Mouse (Mus musculus): ENCODE results near the gene 2210011C24Rik. TPM values are rescaled to one million over a fixed set of nuclear protein-coding genes. Genes with fewer than 3 reads are reported as not detected.

The 2210011C24Rik gene
- total RNA-seq (2021): 1 to 10 TPM; 1.7 to 2.0 TPM
- long read RNA-seq, experiment 1, partial matches to known transcripts: 1 of 4 reads
- long read RNA-seq, experiment 1, other reads (novel, unspliced or antisense): 1 of 4 reads
- long read RNA-seq, experiment 2, partial matches to known transcripts: 1 of 2 reads
- long read RNA-seq, experiment 2, other reads (novel, unspliced or antisense): 0 of 2 reads

GRCm38 (mm10) chr8:84011705-84012498 is at the start of gene 2210011C24Rik:
Gene 2210011C24Rik, minus strand, starts transcription at chr8:84012171.
- DNase-seq: no peak

DNA sequence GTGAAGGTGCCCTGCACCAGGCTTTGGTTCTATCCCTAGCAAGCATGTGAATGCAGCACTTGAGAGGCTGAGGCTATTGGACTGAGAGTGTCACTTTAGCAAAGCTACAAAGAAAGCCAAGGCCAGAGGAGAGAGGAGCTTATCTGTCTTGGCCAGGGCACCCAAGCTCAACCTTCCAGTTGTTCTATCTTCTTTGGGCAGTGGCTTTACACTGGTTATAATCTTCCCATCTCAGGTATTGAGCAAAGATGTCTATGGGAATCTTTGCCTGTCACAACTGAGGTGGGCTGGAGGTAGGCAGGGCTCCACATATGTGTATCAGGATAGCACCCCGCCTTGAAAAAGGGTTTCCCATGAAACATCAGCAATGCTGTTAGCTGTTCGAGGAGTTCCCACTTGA is 48.3 kb upstream of the 2210011C24Rik start:
- DNase-seq: no peak

DNA sequence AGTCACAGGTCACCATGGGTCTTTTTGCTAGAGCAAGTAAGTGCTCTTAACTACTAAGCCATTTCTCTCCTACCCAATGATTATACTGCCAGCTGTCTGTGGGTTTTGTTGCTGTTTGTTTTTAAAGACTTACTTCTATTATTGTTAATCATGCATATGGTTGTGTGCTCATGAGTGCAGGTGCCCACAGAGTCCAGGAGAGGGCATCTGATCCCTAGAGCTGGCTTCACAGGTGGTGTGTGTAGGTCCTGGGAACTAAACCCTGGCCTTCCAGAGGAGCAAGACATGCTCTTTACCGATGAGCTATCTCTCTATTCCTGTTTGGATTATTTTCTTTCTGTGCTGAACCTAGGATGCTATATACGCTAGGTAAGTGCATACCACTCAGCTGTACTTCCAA is 47.3 kb upstream of the 2210011C24Rik start:
- DNase-seq: no peak

- no peak for DNase-seq
These were observed 45.9 kb upstream of the 2210011C24Rik start for GRCm38 (mm10) chr8:84057827-84058226.

- no peak for DNase-seq
These were observed 41.3 kb upstream of the 2210011C24Rik start for GRCm38 (mm10) chr8:84053229-84053628.

GRCm38 (mm10) chr8:84052746-84053145 is 40.8 kb upstream of the 2210011C24Rik start:
- no peak for DNase-seq

- no peak for DNase-seq
These were observed 36.2 kb upstream of the 2210011C24Rik start for GRCm38 (mm10) chr8:84048171-84048570.

GRCm38 (mm10) chr8:84046505-84046904 is 34.5 kb upstream of the 2210011C24Rik start:
- DNase-seq: no peak

DNA sequence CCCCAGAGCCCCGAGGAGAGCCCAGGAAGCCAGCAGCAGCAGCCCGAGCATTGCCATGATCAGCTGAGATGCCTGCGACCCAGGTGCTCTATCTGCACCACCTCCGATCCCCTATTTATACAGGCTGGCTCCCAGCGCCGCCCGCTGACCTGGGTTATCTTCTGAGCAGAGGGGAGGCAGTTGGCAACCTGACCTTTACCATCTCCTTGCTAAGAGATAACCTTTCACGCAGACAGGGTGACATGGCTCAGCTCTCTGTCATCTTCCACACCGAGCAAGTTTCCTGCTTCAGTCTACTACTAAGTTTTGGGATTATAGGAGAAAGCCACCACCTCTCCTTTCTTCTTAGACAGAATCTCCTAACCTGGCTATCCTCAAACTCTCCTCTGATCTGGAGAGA is 32.9 kb upstream of the 2210011C24Rik start, which contains the start of gene Rln3:
TSS of gene Rln3 (minus strand) at position 101 of the 400 bp plus-strand sequence.
- no peak for DNase-seq

GRCm38 (mm10) chr8:84044103-84044502 is 32.1 kb upstream of the 2210011C24Rik start:
- no peak for DNase-seq

- DNase-seq: no peak
These were observed 31.0 kb upstream of the 2210011C24Rik start for GRCm38 (mm10) chr8:84042948-84043342.

GRCm38 (mm10) chr8:84042066-84042947 is 30.3 kb upstream of the 2210011C24Rik start, which contains the start of gene Il27ra:
Gene Il27ra, minus strand, starts transcription at chr8:84042589.
- DNase-seq: peak; percentile 75

GRCm38 (mm10) chr8:84039050-84039449 is 27.1 kb upstream of the 2210011C24Rik start:
- peak; percentile 71 for DNase-seq

GRCm38 (mm10) chr8:84038015-84038414 is 26.0 kb upstream of the 2210011C24Rik start:
- no peak for DNase-seq

DNA sequence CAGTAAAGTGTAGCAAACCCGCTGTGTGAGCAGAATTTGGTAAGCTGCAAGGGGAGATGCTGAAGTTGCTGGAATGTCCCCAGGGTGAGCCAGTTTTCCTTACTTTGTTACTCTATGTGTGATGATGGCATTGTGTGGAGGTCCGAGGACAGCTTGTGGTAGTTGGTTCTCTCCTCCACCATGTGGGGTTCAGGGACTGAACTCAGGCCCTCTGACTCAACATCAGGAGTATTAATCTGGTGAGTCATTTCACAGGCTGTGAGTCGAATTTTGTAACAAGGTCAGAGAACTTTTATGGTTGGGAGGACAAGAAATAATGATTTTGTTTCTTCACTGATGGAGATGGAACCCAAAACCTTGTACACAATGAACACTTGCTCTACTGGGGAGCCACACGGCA is 20.8 kb upstream of the 2210011C24Rik start:
- no peak for DNase-seq

DNA sequence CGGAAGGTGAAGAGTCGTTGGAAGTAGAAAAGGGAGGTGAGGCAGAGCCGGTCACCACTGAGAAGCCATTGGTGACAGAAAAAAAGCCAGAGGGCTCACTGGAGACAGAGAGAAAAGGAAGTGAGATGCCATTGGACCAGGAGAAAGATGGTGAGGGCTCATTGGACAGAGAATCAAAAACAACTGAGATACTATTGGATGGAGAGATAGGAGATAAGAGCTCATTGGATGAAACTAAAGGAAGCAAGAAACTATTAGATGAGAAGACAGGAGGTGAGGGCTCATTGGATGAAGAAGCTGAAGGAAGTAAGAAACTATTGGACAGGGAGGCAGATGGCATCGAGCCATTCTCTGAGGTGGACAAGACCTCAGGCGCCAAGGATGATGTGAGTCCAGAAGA is 17.3 kb upstream of the 2210011C24Rik start:
- DNase-seq: no peak

GRCm38 (mm10) chr8:84027449-84027848 is 15.5 kb upstream of the 2210011C24Rik start:
- no peak for DNase-seq

DNA sequence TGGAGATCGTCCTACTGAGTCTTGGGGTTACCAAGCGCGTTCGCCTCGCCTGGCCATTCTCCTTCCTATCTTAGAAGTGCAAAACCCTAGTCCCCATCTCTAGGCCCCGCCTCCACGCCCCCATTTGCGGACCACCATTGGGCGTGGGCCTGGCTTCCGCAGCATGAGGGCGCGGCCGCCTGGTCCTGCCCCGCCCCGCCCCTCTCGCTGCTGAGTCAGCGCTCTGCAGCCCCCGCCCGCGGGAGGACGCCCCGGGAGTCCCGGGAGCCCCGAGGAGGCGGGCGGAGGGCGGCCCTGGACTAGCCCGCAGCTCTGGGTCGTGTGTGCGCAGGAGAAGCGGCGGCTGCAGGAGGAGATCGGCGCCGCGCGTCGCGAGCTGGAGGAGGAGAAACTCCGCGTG is 13.9 kb upstream of the 2210011C24Rik start:
- DNase-seq: peak; percentile 65

DNA sequence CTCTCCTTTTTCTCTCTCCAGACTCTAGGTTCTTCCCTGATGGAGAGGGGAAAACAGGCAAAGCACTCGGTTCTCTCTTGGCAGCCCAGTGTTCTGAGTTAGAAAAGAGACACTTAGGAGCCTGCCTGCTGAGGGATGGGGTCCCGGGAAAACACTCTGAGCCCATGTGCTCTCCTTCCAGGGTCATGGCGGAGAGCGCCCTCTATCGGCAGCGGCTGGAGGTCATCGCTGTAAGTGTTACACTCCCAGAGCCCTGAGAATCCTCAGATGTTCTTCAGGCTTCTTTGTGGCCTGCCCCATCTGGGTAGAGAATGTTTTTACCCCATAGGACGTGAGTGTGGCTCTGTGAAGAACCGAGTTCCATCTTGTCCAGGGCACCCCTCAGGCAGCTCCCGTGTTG is 12.2 kb upstream of the 2210011C24Rik start:
- peak; percentile 80 for DNase-seq

DNA sequence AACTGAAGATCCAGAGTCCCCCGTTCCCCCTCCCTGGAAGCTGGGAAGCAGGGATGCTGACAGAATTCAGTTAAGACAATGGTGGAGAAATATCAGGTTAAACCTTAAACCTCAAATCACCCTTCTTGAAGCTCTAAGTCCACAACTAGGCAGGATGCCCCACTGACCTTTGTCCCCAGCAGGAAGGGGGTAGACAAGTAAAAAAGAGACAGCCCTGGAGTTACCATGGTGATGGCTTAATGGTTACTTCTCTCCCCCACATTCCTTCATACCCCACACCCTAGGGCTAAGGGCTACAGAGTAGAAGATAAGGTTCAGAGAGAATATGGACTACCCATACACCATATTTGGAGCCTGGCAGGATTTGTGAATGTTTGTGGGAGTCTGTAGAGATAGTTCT is 11.7 kb upstream of the 2210011C24Rik start:
- no peak for DNase-seq

DNA sequence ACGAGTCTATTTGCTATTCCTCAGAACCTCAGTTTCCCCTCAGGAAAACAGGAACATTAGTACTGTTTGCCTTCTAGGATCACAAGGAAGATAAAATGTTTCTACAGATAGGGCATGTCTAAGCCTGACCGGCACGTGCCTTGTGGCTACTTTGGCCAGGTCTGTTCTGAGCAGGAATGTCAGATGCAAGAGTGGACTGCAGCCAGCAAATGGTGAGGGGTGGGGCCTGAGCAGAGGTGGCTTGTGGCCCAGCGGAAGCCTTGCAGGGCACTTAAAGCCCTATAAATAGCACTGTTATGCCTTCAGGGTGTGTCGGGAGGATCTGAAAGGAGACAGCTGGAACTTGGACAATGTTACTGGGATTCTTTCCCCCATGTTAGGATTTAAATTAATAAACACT is 11.1 kb upstream of the 2210011C24Rik start:
- DNase-seq: peak; percentile 60

- DNase-seq: no peak
These were observed 9.6 kb upstream of the 2210011C24Rik start for GRCm38 (mm10) chr8:84021569-84021968.

DNA sequence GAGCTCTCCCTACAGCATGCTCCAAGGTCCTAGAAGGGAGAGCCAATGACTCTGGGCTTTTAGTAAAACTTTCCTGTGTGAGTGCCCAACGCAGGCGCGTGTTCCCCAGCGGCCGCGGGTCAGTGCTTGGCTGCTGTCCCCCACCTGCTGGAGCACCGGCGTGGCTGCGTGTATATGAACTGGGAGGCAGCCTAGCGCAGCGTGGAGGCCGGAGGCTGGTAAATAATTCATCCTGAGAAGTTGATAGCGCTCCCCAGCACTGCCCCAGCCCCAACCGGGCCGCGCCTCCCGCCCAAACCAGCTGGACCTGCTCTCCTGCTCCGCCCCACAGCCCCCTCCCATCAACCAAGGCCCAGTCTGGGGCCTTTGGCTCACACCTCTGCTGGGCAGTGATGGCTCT is 9.1 kb upstream of the 2210011C24Rik start, which contains the start of gene Palm3:
TSS of gene Palm3 (plus strand) at position 376 of the 400 bp plus-strand sequence.
- DNase-seq: no peak

All from gastrocnemius, postnatal 10 days (tissue).